Mouse (Mus musculus): ENCODE data around the gene Bmpr1b. TPM values are rescaled to one million over a fixed set of nuclear protein-coding genes. Genes with fewer than 3 reads are reported as not detected.

Bmpr1b gene
- total and polyA plus RNA-seq, 3 experiments = 0.04 TPM; not detected in 1

- no peaks in the 10 kb centered on the region for H3K79me2 ChIP-seq (replicated peaks; ENCODE audit: control insufficient read depth, extremely low read depth, insufficient read depth, poor library complexity, severe bottlenecking)
- H3K4me2 ChIP-seq (ENCODE audit: insufficient read depth, low read depth, poor library complexity, severe bottlenecking) = no peak overlapping the region
- TF ChIP-seq USF2 (conservative IDR thresholded peaks at IDR 0.05; ENCODE audit: low read depth, low read length) (no peak), TBP (conservative IDR thresholded peaks at IDR 0.05; ENCODE audit: low read depth, low read length) (no peak), MYC (IDR thresholded peaks at IDR 0.05; ENCODE audit: low read depth, low read length) (no peak), CTCF (conservative IDR thresholded peaks at IDR 0.05 in 1 of 2, IDR thresholded peaks at IDR 0.05 in 1 of 2; ENCODE audit: low read depth in 2 of 2, low read length in 2 of 2) (no peak), IRF4 (IDR thresholded peaks at IDR 0.05; ENCODE audit: low read depth, low read length) (no peak), SMC3 (IDR thresholded peaks at IDR 0.05; ENCODE audit: low read depth, low read length) (no peak), CHD1 (IDR thresholded peaks at IDR 0.05; ENCODE audit: low read depth, low read length) (no peak), MAZ (IDR thresholded peaks at IDR 0.05; ENCODE audit: low read depth, low read length) (no peak), RCOR1 (conservative IDR thresholded peaks at IDR 0.05; ENCODE audit: low read depth, low read length) (no peak), KAT2A (IDR thresholded peaks at IDR 0.05; ENCODE audit: insufficient replicate concordance, low read length) (no peak), NRF1 (IDR thresholded peaks at IDR 0.05; ENCODE audit: low read depth, low read length) (no peak), POLR2A (IDR thresholded peaks at IDR 0.05; ENCODE audit: low read depth, low read length) (no peak)
- no peak overlapping the region for H3K27ac ChIP-seq (ENCODE audit: insufficient read depth, low read depth)
- no peak overlapping the region for H3K4me3 ChIP-seq (replicated peaks in 1 of 3; ENCODE audit: low read depth in 2 of 3, low read length in 2 of 3, poor library complexity in 1 of 3)
- no peak for DNase-seq (ENCODE audit: extremely low read depth)
- dilution Hi-C loops (cut with MboI; ENCODE audit: extremely low pct_ligation_motif_present, extremely low pct_unique_long_range_greater_than_20kb, low sequenced_read_pairs) = no loop called here
- H3K9me3 ChIP-seq (replicated peaks; ENCODE audit: low read length) = peaks cover 4% of the 10 kb centered on the region
- in situ Hi-C loops (cut with MboI; ENCODE audit: low pct_ligation_motif_present, low pct_unique_long_range_greater_than_20kb, low sequenced_read_pairs) = no loop called here
- no peaks in the 10 kb centered on the region for H3K27me3 ChIP-seq (replicated peaks)
- H3K36me3 ChIP-seq (replicated peaks in 1 of 2; ENCODE audit: control insufficient read depth in 1 of 2, insufficient read depth in 1 of 2, low read length in 1 of 2) = no peaks in the 10 kb centered on the region
- H3K4me1 ChIP-seq (ENCODE audit: control insufficient read depth in 1 of 2, insufficient read depth in 2 of 2) = peaks cover 0 to 2% of the 10 kb centered on the region in 2 experiments; a peak in 1 of 4 replicates
- no peak overlapping the region for H3K9ac ChIP-seq (ENCODE audit: insufficient read depth, low read depth)
Observed at GRCm38 (mm10) chr3:141897698-141898097, 271.5 kb downstream of the Bmpr1b start.

- Histone ChIP-seq H3K4me1 (ENCODE audit: control insufficient read depth in 1 of 2, insufficient read depth in 2 of 2) (peaks cover 0 to 2% of the 10 kb centered on the region in 2 experiments; a peak in 1 of 4 replicates), H3K27ac (ENCODE audit: insufficient read depth, low read depth) (no peak overlapping the region), H3K9me3 (replicated peaks; ENCODE audit: low read length) (peaks cover 4% of the 10 kb centered on the region), H3K36me3 (replicated peaks in 1 of 2; ENCODE audit: control insufficient read depth in 1 of 2, insufficient read depth in 1 of 2, low read length in 1 of 2) (no peaks in the 10 kb centered on the region), H3K4me2 (ENCODE audit: insufficient read depth, low read depth, poor library complexity, severe bottlenecking) (no peak overlapping the region), H3K27me3 (replicated peaks) (no peaks in the 10 kb centered on the region), H3K4me3 (replicated peaks in 1 of 3; ENCODE audit: low read depth in 2 of 3, low read length in 2 of 3, poor library complexity in 1 of 3) (no peak overlapping the region), H3K9ac (ENCODE audit: insufficient read depth, low read depth) (no peak overlapping the region), H3K79me2 (replicated peaks; ENCODE audit: control insufficient read depth, extremely low read depth, insufficient read depth, poor library complexity, severe bottlenecking) (no peaks in the 10 kb centered on the region)
- in situ Hi-C loops (cut with MboI; ENCODE audit: low pct_ligation_motif_present, low pct_unique_long_range_greater_than_20kb, low sequenced_read_pairs) (no loop called here), dilution Hi-C loops (cut with MboI; ENCODE audit: extremely low pct_ligation_motif_present, extremely low pct_unique_long_range_greater_than_20kb, low sequenced_read_pairs) (no loop called here)
- DNase-seq (ENCODE audit: extremely low read depth) = no peak
- TF ChIP-seq ELF1 (IDR thresholded peaks at IDR 0.05; ENCODE audit: low read depth, low read length) = no peak
- TF ChIP-seq MEF2A (IDR thresholded peaks at IDR 0.05; ENCODE audit: borderline replicate concordance, low read depth, low read length) = no peak
- no peak for TF ChIP-seq ETS1 (conservative IDR thresholded peaks at IDR 0.05; ENCODE audit: low read depth, low read length)
- no peak for TF ChIP-seq UBTF (IDR thresholded peaks at IDR 0.05; ENCODE audit: low read depth, low read length)
- no peak for TF ChIP-seq TBP (conservative IDR thresholded peaks at IDR 0.05; ENCODE audit: low read depth, low read length)
- no peak for TF ChIP-seq SIN3A (IDR thresholded peaks at IDR 0.05; ENCODE audit: low read length)
- no peak for TF ChIP-seq PAX5 (IDR thresholded peaks at IDR 0.05; ENCODE audit: low read length)
- no peak for TF ChIP-seq GABPA (IDR thresholded peaks at IDR 0.05; ENCODE audit: insufficient replicate concordance, low read depth, low read length)
- no peak for TF ChIP-seq ZKSCAN1 (IDR thresholded peaks at IDR 0.05; ENCODE audit: borderline replicate concordance, low read depth, low read length)
- no peak for TF ChIP-seq MXI1 (IDR thresholded peaks at IDR 0.05; ENCODE audit: low read depth, low read length)
Observed at GRCm38 (mm10) chr3:141896870-141897554, 272.2 kb downstream of the Bmpr1b start.

Data from CH12.LX (cell line).